Mouse (Mus musculus) lung, embryonic 16.5 days (tissue): ENCODE results near the gene Lta. TPM values are rescaled to one million over a fixed set of nuclear protein-coding genes. Genes with fewer than 3 reads are reported as not detected.

Source experiments
- microRNA-seq: library from miRNA; unstranded; fragments of <30 nt; microRNA quantifications from one replicate; pipeline ENCODE4, GENCODE M21; 2016
- polyA plus RNA-seq: library from polyadenylated mRNA; unstranded; fragments of >200 nt; fragmentation: Nextera tagmentation; extraction: Ambion mirVana; gene quantifications from 2 replicates; pipeline ENCODE4 v1.2.1, GENCODE M21; 2015

Gene Lta
- polyA plus RNA-seq, 1 experiment from 2014 or later, result not detected

Small RNA genes within 50 kb of the gene (microRNA-seq; reads per million reads assigned to microRNA genes)
- not detected for gene Mir6973a
- gene Mir6974, result not detected
- 1.8 reads per million for gene Mir6975
- 0.79 reads per million for gene Mir8094

Other genes starting within 250 kb of the Lta start
- gene Hspa1b, start 246.1 kb downstream of the Lta start, polyA plus RNA-seq, result 0.10 and 0.19 TPM in 2 replicates
- gene Gm20481, start 235.4 kb downstream of the Lta start, polyA plus RNA-seq, result 1.2 TPM in 1 of 2 replicates, not detected in the other
- 4.4 and 4.8 TPM in 2 replicates for gene Hspa1a, start 233.2 kb downstream of the Lta start, polyA plus RNA-seq
- gene Hspa1l, start 232.6 kb downstream of the Lta start, polyA plus RNA-seq, result 0.55 and 0.65 TPM in 2 replicates
- gene Lsm2, start 223.5 kb downstream of the Lta start, polyA plus RNA-seq, result 178 and 189 TPM in 2 replicates
- gene Vars, start 204.4 kb downstream of the Lta start, polyA plus RNA-seq, result 88.0 and 96.2 TPM in 2 replicates
- 0.14 and 0.25 TPM in 2 replicates for gene Vwa7, start 188.8 kb downstream of the Lta start, polyA plus RNA-seq
- gene Sapcd1, start 177.3 kb downstream of the Lta start, polyA plus RNA-seq, result 4.3 and 4.6 TPM in 2 replicates
- 4.7 and 4.9 TPM in 2 replicates for gene Msh5, start 158.6 kb downstream of the Lta start, polyA plus RNA-seq
- gene Clic1, start 155.4 kb downstream of the Lta start, polyA plus RNA-seq, result 298 and 322 TPM in 2 replicates
- 305 and 309 TPM in 2 replicates for gene Ddah2, start 146.3 kb downstream of the Lta start, polyA plus RNA-seq
- 0.53 and 0.97 TPM in 2 replicates for gene Ly6g6c, start 140.0 kb downstream of the Lta start, polyA plus RNA-seq
- gene Mpig6b, start 139.2 kb downstream of the Lta start, polyA plus RNA-seq, result 1.1 and 1.2 TPM in 2 replicates
- gene Ly6g6e, start 128.4 kb downstream of the Lta start, polyA plus RNA-seq, result 1.8 and 2.3 TPM in 2 replicates
- 7.0 and 9.0 TPM in 2 replicates for gene Ly6g6d, start 127.3 kb downstream of the Lta start, polyA plus RNA-seq
- 0.31 and 0.79 TPM in 2 replicates for gene Ly6g6f, start 119.7 kb downstream of the Lta start, polyA plus RNA-seq
- gene Abhd16a, start 116.1 kb downstream of the Lta start, polyA plus RNA-seq, result 98.3 and 100 TPM in 2 replicates
- not detected in 2 replicates for gene Ly6g5c, start 97.1 kb downstream of the Lta start, polyA plus RNA-seq
- 0.60 and 1.1 TPM in 2 replicates for gene Ly6g5b, start 89.9 kb downstream of the Lta start, polyA plus RNA-seq
- 18.3 and 19.7 TPM in 2 replicates for gene Gpank1, start 83.9 kb downstream of the Lta start, polyA plus RNA-seq
- gene Csnk2b, start 83.3 kb downstream of the Lta start, polyA plus RNA-seq, result 242 and 248 TPM in 2 replicates
- 9.7 and 10.4 TPM in 2 replicates for gene D17H6S53E, start 79.0 kb downstream of the Lta start, polyA plus RNA-seq
- 1.4 and 13.6 TPM in 2 replicates for gene Apom, start 73.3 kb downstream of the Lta start, polyA plus RNA-seq
- 46.3 and 54.9 TPM in 2 replicates for gene Bag6, start 70.2 kb downstream of the Lta start, polyA plus RNA-seq
- gene Prrc2a, start 40.5 kb downstream of the Lta start, polyA plus RNA-seq, result 151 and 167 TPM in 2 replicates
- 7.3 and 8.0 TPM in 2 replicates for gene Aif1, start 29.3 kb downstream of the Lta start, polyA plus RNA-seq
- gene Lst1, start 16.9 kb downstream of the Lta start, polyA plus RNA-seq, result 11.3 and 12.4 TPM in 2 replicates
- 1.0 and 1.5 TPM in 2 replicates for gene Ltb, start 10.9 kb downstream of the Lta start, polyA plus RNA-seq
- 0.09 and 0.24 TPM in 2 replicates for gene Tnf, start 3.3 kb downstream of the Lta start, polyA plus RNA-seq
- 1.2 TPM in 1 of 2 replicates, not detected in the other for gene Gm16181, start 15.5 kb upstream of the Lta start, polyA plus RNA-seq
- 4.9 and 5.9 TPM in 2 replicates for gene Atp6v1g2, start 28.3 kb upstream of the Lta start, polyA plus RNA-seq
- 10.0 and 11.0 TPM in 2 replicates for gene Nfkbil1, start 30.4 kb upstream of the Lta start, polyA plus RNA-seq
- 437 and 448 TPM in 2 replicates for gene Ddx39b, start 36.4 kb upstream of the Lta start, polyA plus RNA-seq
- gene H2-D1, start 57.4 kb upstream of the Lta start, polyA plus RNA-seq, result 141 and 161 TPM in 2 replicates
- 0.24 and 0.38 TPM in 2 replicates for gene H2-Q1, start 115.1 kb upstream of the Lta start, polyA plus RNA-seq
- 6.5 and 7.0 TPM in 2 replicates for gene H2-Q2, start 136.9 kb upstream of the Lta start, polyA plus RNA-seq
- gene H2-Q4, start 174.3 kb upstream of the Lta start, polyA plus RNA-seq, result 5.9 and 6.5 TPM in 2 replicates
- 0.48 and 1.5 TPM in 2 replicates for gene H2-Q6, start 219.5 kb upstream of the Lta start, polyA plus RNA-seq
- 5.0 and 6.1 TPM in 2 replicates for gene H2-Q7, start 233.8 kb upstream of the Lta start, polyA plus RNA-seq